Mouse (Mus musculus) lung, postnatal 25 days (tissue): ENCODE data around the gene 4430402I18Rik.

Source experiments
- DNase-seq: peaks from one replicate; pipeline ENCODE4 v3.0.0; 2022; ENCODE audit warnings: low spot score

The 4430402I18Rik gene

GRCm38 (mm10) chr19:28968178-28968577 lies 578 bp upstream of the 4430402I18Rik start:
- DNase-seq = no peak

DNA sequence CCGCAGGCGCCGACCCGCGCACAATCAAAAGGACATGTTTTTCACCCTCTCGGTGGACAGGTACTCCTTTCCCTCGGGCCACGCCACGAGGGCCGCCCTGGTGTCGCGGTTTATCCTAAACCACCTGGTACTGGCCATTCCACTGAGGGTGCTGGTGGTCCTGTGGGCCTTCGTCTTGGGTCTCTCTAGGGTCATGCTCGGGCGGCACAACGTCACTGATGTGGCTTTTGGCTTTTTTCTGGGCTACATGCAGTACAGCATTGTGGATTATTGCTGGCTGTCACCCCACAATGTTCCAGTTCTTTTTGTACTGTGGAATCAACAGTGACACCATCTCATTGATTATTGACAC lies 3.1 kb downstream of the 4430402I18Rik start:
- no peak for DNase-seq

- peak; percentile 92 for DNase-seq
Observed at GRCm38 (mm10) chr19:28963842-28964551, 3.6 kb downstream of the 4430402I18Rik start, which contains the start of gene Plpp6. Plpp6 (plus strand) TSS chr19:28963953.

DNA sequence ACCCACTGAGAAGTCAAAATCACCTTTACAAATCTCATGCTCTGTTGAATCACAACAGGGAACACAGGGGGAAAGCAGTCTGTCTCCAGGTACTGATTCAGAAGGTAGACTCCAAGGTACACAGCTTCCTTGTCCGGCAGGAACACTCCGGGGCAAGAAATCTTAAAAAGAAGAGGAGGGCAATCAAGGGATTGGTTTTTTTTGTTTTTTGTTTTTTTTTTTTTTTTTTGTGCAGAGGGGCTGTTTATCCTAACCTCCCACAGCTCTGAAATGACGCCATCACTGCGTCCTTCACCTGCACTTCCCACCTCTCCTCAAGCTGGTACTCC lies 4.1 kb downstream of the 4430402I18Rik start:
- DNase-seq = no peak

GRCm38 (mm10) chr19:28963113-28963512 lies 4.5 kb downstream of the 4430402I18Rik start:
- peak; percentile 43 for DNase-seq

- DNase-seq = no peak
Observed at GRCm38 (mm10) chr19:28951251-28951650, 16.3 kb downstream of the 4430402I18Rik start.

DNA sequence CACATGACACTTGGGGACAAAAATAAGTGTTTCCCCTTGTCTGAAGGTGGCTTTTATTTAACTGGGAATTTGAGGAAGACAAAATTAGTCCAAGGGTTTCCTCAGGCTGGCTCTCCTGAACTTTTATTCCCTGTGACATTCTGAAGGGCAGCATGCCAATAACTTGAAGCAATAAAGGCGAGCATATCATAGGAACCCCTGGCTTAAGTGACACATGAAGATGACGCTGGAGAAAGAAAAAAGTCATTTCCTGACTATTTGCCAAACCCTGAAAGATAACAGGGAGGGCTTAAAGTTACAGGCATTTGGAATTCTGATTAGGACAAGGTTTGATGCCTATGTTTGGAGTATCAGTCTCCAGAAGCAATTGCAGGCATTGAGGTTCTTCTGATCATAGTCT lies 20.3 kb downstream of the 4430402I18Rik start:
- no peak for DNase-seq

GRCm38 (mm10) chr19:28946782-28947181 lies 20.8 kb downstream of the 4430402I18Rik start:
- DNase-seq = no peak

DNA sequence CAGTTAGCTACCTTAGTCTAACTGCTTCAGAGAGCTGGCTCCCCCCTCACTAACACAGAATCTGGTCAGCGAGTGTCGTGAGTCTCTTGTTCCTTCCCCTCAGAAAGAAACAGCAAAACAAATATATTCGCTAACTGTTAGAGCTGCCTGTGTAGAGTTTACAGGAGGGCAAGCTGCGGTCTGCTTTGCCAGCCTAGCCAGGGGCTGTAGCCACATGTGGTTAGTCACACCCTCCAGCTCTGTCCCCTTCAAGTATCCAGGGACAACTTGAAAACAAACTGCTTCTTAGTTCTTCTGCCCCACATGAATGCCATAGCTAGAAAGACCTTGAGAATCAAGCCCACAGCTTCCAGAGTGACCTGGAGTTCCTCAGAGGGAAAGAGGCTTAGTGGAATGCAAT lies 26.3 kb downstream of the 4430402I18Rik start:
- no peak for DNase-seq

DNA sequence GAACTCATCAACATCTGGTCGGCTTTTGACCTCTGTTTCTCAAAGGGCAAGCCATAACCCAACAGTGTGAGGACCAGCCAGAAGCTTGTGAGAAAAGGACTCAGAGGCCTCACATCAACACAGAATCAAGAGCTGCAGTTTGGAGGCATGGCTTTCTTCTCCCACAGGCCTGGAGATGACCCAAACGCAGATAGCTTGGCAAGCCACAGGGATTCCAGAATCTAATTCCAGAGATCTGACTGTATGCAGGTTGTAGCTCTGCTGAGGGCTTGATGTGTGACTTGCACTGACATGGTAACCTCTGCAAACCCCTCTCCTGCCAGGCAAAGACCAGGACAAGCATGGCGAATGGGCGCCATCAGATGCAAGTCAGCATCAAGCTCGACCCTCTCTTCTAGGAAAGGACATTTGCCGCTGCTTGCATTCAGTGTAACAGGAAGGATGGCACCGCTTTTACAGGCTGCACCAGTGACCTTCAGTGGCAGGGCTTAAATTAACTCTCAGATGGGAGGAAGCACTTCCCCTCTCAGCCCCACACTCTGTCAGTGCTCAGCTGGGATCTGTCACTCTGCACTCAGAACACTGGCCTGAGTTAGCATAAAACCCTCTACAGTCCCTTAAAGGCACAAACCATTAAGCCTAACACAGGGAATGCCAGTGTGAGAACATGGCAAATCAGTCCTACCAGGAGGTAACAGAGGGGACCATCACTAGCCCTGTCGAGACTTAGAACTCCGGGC lies 27.3 kb downstream of the 4430402I18Rik start:
- peak; percentile 59 for DNase-seq

GRCm38 (mm10) chr19:28934897-28935296 lies 32.7 kb downstream of the 4430402I18Rik start:
- no peak for DNase-seq

DNA sequence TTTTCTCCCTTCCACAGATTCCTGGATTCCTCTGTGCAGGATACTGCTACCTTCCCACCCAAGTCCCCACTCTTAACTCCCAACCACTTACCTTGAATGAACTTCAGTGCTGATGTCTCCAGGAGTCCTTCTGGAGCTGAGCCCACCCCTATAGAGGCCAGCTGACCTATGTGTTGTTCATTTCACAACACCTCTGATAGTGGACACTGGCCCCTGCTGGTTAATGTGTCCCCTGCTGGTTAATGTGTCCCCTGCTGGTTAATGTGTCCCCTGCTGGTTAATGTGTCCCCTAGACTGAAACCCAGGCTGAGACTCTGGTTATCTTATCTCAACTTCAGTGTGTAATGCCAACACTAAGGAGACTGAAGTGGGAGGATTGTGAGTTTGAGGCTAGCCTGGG lies 38.6 kb downstream of the 4430402I18Rik start:
- no peak for DNase-seq

DNA sequence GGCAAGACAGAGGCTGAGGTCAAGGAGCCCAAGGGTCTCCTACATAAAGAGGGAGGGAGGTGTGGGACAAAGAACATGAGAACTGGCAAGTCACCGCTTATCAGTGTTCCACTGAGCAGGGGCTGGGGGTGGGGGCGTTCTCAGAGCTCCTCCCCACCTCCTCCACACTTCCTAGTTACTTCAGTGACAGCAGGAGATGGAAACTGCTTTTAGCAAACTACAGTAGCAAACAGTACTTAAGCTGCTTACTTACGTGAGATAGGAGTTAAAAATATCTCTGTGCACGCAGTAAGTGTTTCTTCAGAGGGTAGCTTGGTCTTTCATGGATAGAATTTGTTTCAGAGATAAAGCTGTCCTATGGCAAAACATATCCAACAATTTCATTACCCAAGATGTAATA lies 40.2 kb downstream of the 4430402I18Rik start:
- no peak for DNase-seq

DNA sequence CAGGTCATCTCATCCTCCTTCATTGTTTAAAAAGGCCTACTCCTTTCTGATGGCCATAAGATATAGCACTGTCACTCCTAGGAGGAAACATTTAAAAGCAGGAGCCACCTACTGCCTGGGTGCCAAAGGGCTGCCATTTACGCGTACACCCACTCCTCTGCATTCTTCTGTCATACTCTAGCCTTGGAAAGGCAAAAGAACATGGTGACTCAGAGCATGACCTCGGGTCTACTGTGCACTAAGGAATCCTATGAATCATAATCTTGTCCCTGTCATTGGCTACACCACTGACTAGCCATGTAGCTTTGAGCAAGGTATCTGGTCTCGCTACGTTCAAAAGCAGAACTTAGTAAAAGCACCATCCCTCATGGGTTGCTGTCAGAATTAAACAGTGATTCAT lies 41.2 kb downstream of the 4430402I18Rik start:
- no peak for DNase-seq

DNA sequence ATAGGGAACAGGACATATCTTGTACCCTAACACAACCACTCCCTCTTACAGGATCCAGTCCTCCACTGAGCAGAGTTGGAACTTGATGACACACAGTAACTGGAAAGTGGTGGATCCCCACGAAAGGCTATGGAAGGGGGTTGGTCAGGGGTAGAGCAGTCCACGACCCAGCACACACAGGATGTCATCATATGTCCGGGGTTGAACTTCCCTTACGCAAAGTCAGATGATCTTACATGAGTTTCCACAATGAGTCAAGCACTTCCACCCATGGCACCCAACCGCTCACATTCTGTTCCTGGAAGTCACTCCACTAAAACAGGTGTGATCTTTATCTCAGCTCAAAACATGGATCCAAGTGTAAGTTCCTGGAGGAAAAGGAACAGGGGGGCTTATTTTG lies 49.8 kb downstream of the 4430402I18Rik start:
- no peak for DNase-seq

DNA sequence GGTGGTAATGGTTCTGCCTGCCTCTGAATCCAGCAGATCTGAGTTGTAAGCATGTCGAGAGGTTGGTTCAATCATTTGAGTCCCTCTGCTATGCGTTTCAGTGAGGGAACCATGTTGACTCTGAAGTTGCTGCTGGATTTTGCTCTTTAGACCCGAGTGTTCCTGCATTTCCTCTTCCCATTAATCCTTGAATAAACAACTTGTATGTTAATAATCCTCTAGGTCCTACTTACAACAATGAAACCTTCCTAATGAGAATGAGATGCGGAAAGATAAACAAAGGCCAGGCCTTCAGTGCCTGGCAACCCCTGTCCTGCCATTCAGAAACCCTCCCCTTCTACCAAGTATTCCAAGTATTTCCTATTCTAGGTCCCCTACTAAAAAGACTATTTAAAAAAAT lies 51.1 kb downstream of the 4430402I18Rik start:
- no peak for DNase-seq

DNA sequence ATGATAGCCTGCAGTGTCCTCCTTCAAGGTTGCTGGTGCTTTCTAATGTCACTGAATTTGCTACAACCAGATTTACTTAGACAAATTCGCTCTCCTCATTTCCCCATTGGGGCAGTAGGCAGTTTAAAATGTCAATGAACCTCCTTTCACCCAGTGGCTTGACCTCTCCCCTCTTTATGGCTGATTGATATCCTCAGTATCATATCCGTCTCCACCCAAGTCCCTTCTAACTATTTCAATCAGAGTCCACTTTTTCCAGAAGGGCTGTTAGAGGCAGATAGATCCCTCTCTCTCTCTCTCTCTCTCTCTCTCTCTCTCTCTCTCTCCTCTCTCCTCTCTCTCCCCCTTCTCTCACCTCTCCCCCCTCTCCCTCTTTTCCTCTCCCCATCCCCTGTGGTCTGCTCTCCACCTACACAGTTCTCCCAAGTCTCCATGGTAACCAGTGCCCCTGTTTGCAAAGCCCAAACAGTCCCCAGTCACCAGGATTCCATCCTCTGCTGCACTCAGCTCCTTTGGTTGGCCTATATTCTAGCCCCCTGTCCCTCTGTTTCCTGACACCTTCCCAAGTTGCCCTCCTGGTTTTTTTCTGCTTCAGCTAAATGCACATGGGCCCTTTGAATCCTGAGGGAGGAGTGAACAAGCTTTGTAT lies 51.9 kb downstream of the 4430402I18Rik start:
- DNase-seq = no peak

- DNase-seq = no peak
Observed at GRCm38 (mm10) chr19:28914598-28914997, 53.0 kb downstream of the 4430402I18Rik start.

- no peak for DNase-seq
Observed at GRCm38 (mm10) chr19:28908693-28909092, 58.9 kb downstream of the 4430402I18Rik start.

DNA sequence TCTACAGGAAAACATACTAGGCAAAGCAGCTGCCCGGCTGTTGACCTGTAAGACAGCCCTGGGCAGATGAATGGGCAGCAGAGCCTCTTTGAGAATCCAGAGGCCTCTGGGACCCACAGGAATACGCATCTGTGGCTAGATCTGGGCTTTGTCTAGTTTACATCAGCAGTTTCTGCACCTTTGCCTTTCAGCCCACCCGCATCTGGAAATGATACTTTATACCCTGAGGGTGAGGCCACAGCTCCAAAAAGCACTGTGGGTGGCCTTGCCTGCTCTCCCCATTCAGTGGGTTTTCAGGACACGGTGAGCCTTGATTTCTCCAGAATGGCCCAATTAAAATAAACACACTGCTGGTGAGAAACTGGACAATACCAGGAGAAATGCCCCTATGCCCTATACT lies 59.4 kb downstream of the 4430402I18Rik start:
- DNase-seq = no peak

GRCm38 (mm10) chr19:28903536-28904119 lies 64.0 kb downstream of the 4430402I18Rik start:
- DNase-seq = no peak

GRCm38 (mm10) chr19:28902806-28903205 lies 64.8 kb downstream of the 4430402I18Rik start:
- DNase-seq = no peak

- DNase-seq = no peak
Observed at GRCm38 (mm10) chr19:28902111-28902510, 65.5 kb downstream of the 4430402I18Rik start.
